Mouse (Mus musculus): ENCODE data around the gene Pex7.

GRCm38 (mm10) chr10:19924256-19924655 is 16.8 kb upstream of the Pex7 start:
- TF ChIP-seq CTCF (IDR thresholded peaks at IDR 0.05; ENCODE audit: low read depth, low read length) (no peak), TAL1 (conservative IDR thresholded peaks at IDR 0.05; ENCODE audit: low read depth, low read length) (no peak), GATA1 (IDR thresholded peaks at IDR 0.05; ENCODE audit: borderline replicate concordance, low read length) (no peak), POLR2AphosphoS5 (IDR thresholded peaks at IDR 0.05; ENCODE audit: insufficient replicate concordance, low read depth, low read length) (no peak), GATA2 (IDR thresholded peaks at IDR 0.05; ENCODE audit: borderline replicate concordance, low read depth, low read length) (no peak)
